Mouse (Mus musculus) liver, adult 2 months (tissue): Measurements from ENCODE around the gene Znrf3. TPM values are rescaled to one million over a fixed set of nuclear protein-coding genes. Genes with fewer than 3 reads are reported as not detected.

ENCODE experiments used
- DNase-seq: peaks from one replicate; pipeline ENCODE4 v3.0.0-alpha.2; 2011; ENCODE audit warnings: low read depth, low spot score; ENCODE audit errors: extremely low read depth
- H3K27ac ChIP-seq: fragments of 200-500 bp; replicated peaks from 2 replicates; pipeline ENCODE4 v1.5.1; 2012; ENCODE audit warnings: low read depth, mild to moderate bottlenecking, control low read depth, inconsistent platforms, low read length; ENCODE audit not compliant: insufficient read depth
- H3K27me3 ChIP-seq: fragments of 200-500 bp; 2 replicates; pipeline ENCODE4 v1.6.1; 2012; ENCODE audit warnings: mild to moderate bottlenecking, moderate library complexity, low read length, inconsistent platforms; ENCODE audit not compliant: control insufficient read depth, insufficient read depth
- H3K36me3 ChIP-seq: fragments of 200-500 bp; 2 replicates; pipeline ENCODE4 v1.6.1; 2012; ENCODE audit warnings: low read length, inconsistent platforms; ENCODE audit not compliant: control insufficient read depth, insufficient read depth
- H3K4me1 ChIP-seq: fragments of 200-500 bp; 2 replicates; pipeline ENCODE4 v1.6.1; 2011; ENCODE audit warnings: low read length; ENCODE audit not compliant: control insufficient read depth, insufficient read depth
- H3K4me3 ChIP-seq: fragments of 200-500 bp; 2 replicates; pipeline ENCODE4 v1.5.1; 2011; ENCODE audit warnings: low read depth, mild to moderate bottlenecking, control low read depth, low read length, moderate library complexity; ENCODE audit not compliant: insufficient read depth
- H3K79me2 ChIP-seq: fragments of 200-500 bp; 2 replicates; pipeline ENCODE4 v1.6.1; 2012; ENCODE audit warnings: inconsistent platforms, mild to moderate bottlenecking, low read length, moderate library complexity; ENCODE audit not compliant: control insufficient read depth, insufficient read depth
- H3K9ac ChIP-seq: fragments of 200-500 bp; 2 replicates; pipeline ENCODE4 v1.6.1; 2012; ENCODE audit warnings: low read depth, mild to moderate bottlenecking, control low read depth, inconsistent platforms, low read length
- CTCF ChIP-seq: fragments of 200-500 bp; IDR thresholded peaks from 2 replicates; pipeline ENCODE4 v1.5.1; 2011; ENCODE audit warnings: low read depth, low read length, control low read depth
- POLR2A ChIP-seq: fragments of 200-500 bp; IDR thresholded peaks from 2 replicates; pipeline ENCODE4 v1.6.1; 2011; ENCODE audit warnings: low read length, control low read depth; ENCODE audit not compliant: insufficient read depth; ENCODE audit errors: extremely low read depth
- WGBS: fragments of 180-500 bp; shearing (Covaris S2); methylation state at CpG from one replicate; pipeline ENCODE4 v1.1.7; 2018; 5-methylcytosine and 5-hydroxymethylcytosine counted together
- polyA plus RNA-seq: library from polyadenylated mRNA; depleted of rRNA; stranded (reverse); fragments of >200 nt; gene quantifications from 2 replicates; pipeline ENCODE4 v1.2.3, GENCODE M21; 2012
- total RNA-seq: library from RNA; depleted of rRNA; stranded (reverse); fragments of >200 nt; gene quantifications from 2 replicates; pipeline ENCODE4 v1.2.3, GENCODE M21; 2014

The Znrf3 gene
- total and polyA plus RNA-seq, 2 experiments, result 4.5 to 4.6 TPM

- Histone ChIP-seq H3K79me2 (peaks cover 9% of the 10 kb centered on the region; the same call in 1 of the 2 replicates), H3K27me3 (no peaks in the 10 kb centered on the region), H3K4me3 (no peak overlapping the region), H3K4me1 (peaks cover 6% of the 10 kb centered on the region), H3K36me3 (no peaks in the 10 kb centered on the region), H3K27ac (no peak overlapping the region), H3K9ac (no peak overlapping the region)
- peak; percentile 54 for DNase-seq
- 60% methylated on average over 5 of the region's 5 CpGs for WGBS
- no peak for TF ChIP-seq POLR2A
- no peak for TF ChIP-seq CTCF
These were observed 95.2 kb downstream of the Znrf3 start for GRCm38 (mm10) chr11:5349483-5349882.

- H3K36me3 ChIP-seq, result no peaks in the 10 kb centered on the region
- H3K4me3 ChIP-seq, result no peak overlapping the region
- H3K27me3 ChIP-seq, result no peaks in the 10 kb centered on the region
- 23% methylated on average over 4 of the region's 4 CpGs for WGBS
- peaks cover 6% of the 10 kb centered on the region; the same call in 1 of the 2 replicates for H3K79me2 ChIP-seq
- H3K4me1 ChIP-seq, result peaks cover 6% of the 10 kb centered on the region
- TF ChIP-seq CTCF (no peak), POLR2A (no peak)
- no peak overlapping the region for H3K9ac ChIP-seq
- peak; percentile 35 for DNase-seq
- no peak overlapping the region for H3K27ac ChIP-seq
These were observed 97.6 kb downstream of the Znrf3 start for GRCm38 (mm10) chr11:5346845-5347640.

- Histone ChIP-seq H3K4me1 (peaks cover 6% of the 10 kb centered on the region), H3K27me3 (no peaks in the 10 kb centered on the region), H3K79me2 (peaks cover 6% of the 10 kb centered on the region; the same call in 1 of the 2 replicates), H3K27ac (no peak overlapping the region), H3K9ac (no peak overlapping the region), H3K36me3 (no peaks in the 10 kb centered on the region), H3K4me3 (no peak overlapping the region)
- 69% methylated on average over 4 of the region's 4 CpGs for WGBS
- TF ChIP-seq POLR2A, result no peak
- TF ChIP-seq CTCF, result no peak
- DNase-seq, result no peak
These were observed 100.9 kb downstream of the Znrf3 start for GRCm38 (mm10) chr11:5343748-5344147.

- H3K36me3 ChIP-seq, result peaks cover 9% of the 10 kb centered on the region; the same call in 1 of the 2 replicates
- WGBS, result 96% methylated on average over 1 of the region's 1 CpGs
- no peak overlapping the region for H3K9ac ChIP-seq
- no peak for TF ChIP-seq CTCF
- no peak for TF ChIP-seq POLR2A
- no peak for DNase-seq
- H3K27ac ChIP-seq, result no peak overlapping the region
- peaks cover 3% of the 10 kb centered on the region; the same call in 1 of the 2 replicates for H3K79me2 ChIP-seq
- no peak overlapping the region for H3K4me3 ChIP-seq
- no peaks in the 10 kb centered on the region for H3K4me1 ChIP-seq
- H3K27me3 ChIP-seq, result no peaks in the 10 kb centered on the region
These were observed 104.9 kb downstream of the Znrf3 start for GRCm38 (mm10) chr11:5339732-5340131.

GRCm38 (mm10) chr11:5336852-5337251 lies 107.8 kb downstream of the Znrf3 start:
- no peaks in the 10 kb centered on the region for H3K4me1 ChIP-seq
- no peaks in the 10 kb centered on the region; the same call in 1 of the 2 replicates for H3K79me2 ChIP-seq
- no peak overlapping the region for H3K4me3 ChIP-seq
- no peaks in the 10 kb centered on the region for H3K27me3 ChIP-seq
- no peak for TF ChIP-seq POLR2A
- no peak for TF ChIP-seq CTCF
- H3K9ac ChIP-seq, result no peak overlapping the region
- no peak overlapping the region for H3K27ac ChIP-seq
- DNase-seq, result no peak
- peaks cover 9% of the 10 kb centered on the region; the same call in 1 of the 2 replicates for H3K36me3 ChIP-seq
- 97% methylated on average over 7 of the region's 7 CpGs for WGBS

- TF ChIP-seq CTCF (no peak), POLR2A (no peak)
- Histone ChIP-seq H3K36me3 (peaks cover 9% of the 10 kb centered on the region; the same call in 1 of the 2 replicates), H3K27me3 (no peaks in the 10 kb centered on the region), H3K9ac (no peak overlapping the region), H3K4me1 (no peaks in the 10 kb centered on the region), H3K27ac (no peak overlapping the region), H3K4me3 (no peak overlapping the region), H3K79me2 (no peaks in the 10 kb centered on the region; the same call in 1 of the 2 replicates)
- DNase-seq, result no peak
These were observed 108.4 kb downstream of the Znrf3 start for GRCm38 (mm10) chr11:5336269-5336668.
